Mouse (Mus musculus): ENCODE measurements at regions not wholly inside any gene's neighbourhood (a gene's known extent, or its start where the extent isn't known, plus 50 kb on each side); places are given as distances from the start of the nearest gene placed in this dataset.

- DNase-seq (ENCODE audit: low read depth in 1 of 2, low spot score in 2 of 2), result no peak
- WGBS, result 92% methylated on average over 13 of the region's 13 CpGs
- H3K36me3 ChIP-seq (ENCODE audit: control insufficient read depth, insufficient read depth, low read length), result no peaks in the 10 kb centered on the region
- no peaks in the 10 kb centered on the region for H3K27me3 ChIP-seq (ENCODE audit: control insufficient read depth, insufficient read depth, low read length)
- no peaks in the 10 kb centered on the region for H3K4me1 ChIP-seq (ENCODE audit: control insufficient read depth, insufficient read depth, insufficient read length)
- TF ChIP-seq CTCF (IDR thresholded peaks at IDR 0.05; ENCODE audit: extremely low read depth, insufficient read depth, insufficient read length, insufficient replicate concordance) (no peak), POLR2A (IDR thresholded peaks at IDR 0.05; ENCODE audit: low read depth, low read length) (no peak)
- no peak overlapping the region for H3K4me3 ChIP-seq (ENCODE audit: extremely low read depth, insufficient read depth, insufficient read length)
- no peak overlapping the region for H3K27ac ChIP-seq (ENCODE audit: insufficient read depth, low read length)
These were observed 294.7 kb downstream of the Irs2 start for GRCm38 (mm10) chr8:10713515-10714042.

GRCm38 (mm10) chr8:10712118-10712689 is 296.1 kb downstream of the Irs2 start:
- TF ChIP-seq CTCF (IDR thresholded peaks at IDR 0.05; ENCODE audit: extremely low read depth, insufficient read depth, insufficient read length, insufficient replicate concordance) (no peak), POLR2A (IDR thresholded peaks at IDR 0.05; ENCODE audit: low read depth, low read length) (no peak)
- no peak overlapping the region for H3K27ac ChIP-seq (ENCODE audit: insufficient read depth, low read length)
- 85% methylated on average over 7 of the region's 7 CpGs for WGBS
- no peaks in the 10 kb centered on the region for H3K27me3 ChIP-seq (ENCODE audit: control insufficient read depth, insufficient read depth, low read length)
- no peaks in the 10 kb centered on the region for H3K36me3 ChIP-seq (ENCODE audit: control insufficient read depth, insufficient read depth, low read length)
- no peak overlapping the region for H3K4me3 ChIP-seq (ENCODE audit: extremely low read depth, insufficient read depth, insufficient read length)
- H3K4me1 ChIP-seq (ENCODE audit: control insufficient read depth, insufficient read depth, insufficient read length), result no peaks in the 10 kb centered on the region
- no peak for DNase-seq (ENCODE audit: low read depth in 1 of 2, low spot score in 2 of 2)

- Histone ChIP-seq H3K27ac (ENCODE audit: insufficient read depth, low read length) (no peak overlapping the region), H3K36me3 (ENCODE audit: control insufficient read depth, insufficient read depth, low read length) (no peaks in the 10 kb centered on the region), H3K4me3 (ENCODE audit: extremely low read depth, insufficient read depth, insufficient read length) (no peak overlapping the region), H3K4me1 (ENCODE audit: control insufficient read depth, insufficient read depth, insufficient read length) (no peaks in the 10 kb centered on the region), H3K27me3 (ENCODE audit: control insufficient read depth, insufficient read depth, low read length) (no peaks in the 10 kb centered on the region)
- TF ChIP-seq CTCF (IDR thresholded peaks at IDR 0.05; ENCODE audit: extremely low read depth, insufficient read depth, insufficient read length, insufficient replicate concordance) (no peak), POLR2A (IDR thresholded peaks at IDR 0.05; ENCODE audit: low read depth, low read length) (no peak)
- no peak for DNase-seq (ENCODE audit: low read depth in 1 of 2, low spot score in 2 of 2)
- WGBS, result 44% methylated on average over 7 of the region's 7 CpGs
These were observed 296.8 kb downstream of the Irs2 start for GRCm38 (mm10) chr8:10711474-10711873.

GRCm38 (mm10) chr8:10708509-10708908 is 299.7 kb downstream of the Irs2 start:
- no peak overlapping the region for H3K27ac ChIP-seq (ENCODE audit: insufficient read depth, low read length)
- H3K4me3 ChIP-seq (ENCODE audit: extremely low read depth, insufficient read depth, insufficient read length), result no peak overlapping the region
- H3K27me3 ChIP-seq (ENCODE audit: control insufficient read depth, insufficient read depth, low read length), result no peaks in the 10 kb centered on the region
- H3K36me3 ChIP-seq (ENCODE audit: control insufficient read depth, insufficient read depth, low read length), result no peaks in the 10 kb centered on the region
- 61% methylated on average over 6 of the region's 6 CpGs for WGBS
- TF ChIP-seq POLR2A (IDR thresholded peaks at IDR 0.05; ENCODE audit: low read depth, low read length), result no peak
- no peak for TF ChIP-seq CTCF (IDR thresholded peaks at IDR 0.05; ENCODE audit: extremely low read depth, insufficient read depth, insufficient read length, insufficient replicate concordance)
- H3K4me1 ChIP-seq (ENCODE audit: control insufficient read depth, insufficient read depth, insufficient read length), result no peaks in the 10 kb centered on the region
- no peak for DNase-seq (ENCODE audit: low read depth in 1 of 2, low spot score in 2 of 2)

GRCm38 (mm10) chr8:10707122-10707521 is 301.1 kb downstream of the Irs2 start:
- Histone ChIP-seq H3K4me1 (ENCODE audit: control insufficient read depth, insufficient read depth, insufficient read length) (no peaks in the 10 kb centered on the region), H3K36me3 (ENCODE audit: control insufficient read depth, insufficient read depth, low read length) (no peaks in the 10 kb centered on the region), H3K4me3 (ENCODE audit: extremely low read depth, insufficient read depth, insufficient read length) (no peak overlapping the region), H3K27me3 (ENCODE audit: control insufficient read depth, insufficient read depth, low read length) (no peaks in the 10 kb centered on the region), H3K27ac (ENCODE audit: insufficient read depth, low read length) (no peak overlapping the region)
- TF ChIP-seq POLR2A (IDR thresholded peaks at IDR 0.05; ENCODE audit: low read depth, low read length) (no peak), CTCF (IDR thresholded peaks at IDR 0.05; ENCODE audit: extremely low read depth, insufficient read depth, insufficient read length, insufficient replicate concordance) (no peak)
- no peak for DNase-seq (ENCODE audit: low read depth in 1 of 2, low spot score in 2 of 2)

- 67% methylated on average over 7 of the region's 7 CpGs for WGBS
- Histone ChIP-seq H3K36me3 (ENCODE audit: control insufficient read depth, insufficient read depth, low read length) (no peaks in the 10 kb centered on the region), H3K4me1 (ENCODE audit: control insufficient read depth, insufficient read depth, insufficient read length) (no peaks in the 10 kb centered on the region), H3K27ac (ENCODE audit: insufficient read depth, low read length) (no peak overlapping the region), H3K27me3 (ENCODE audit: control insufficient read depth, insufficient read depth, low read length) (no peaks in the 10 kb centered on the region), H3K4me3 (ENCODE audit: extremely low read depth, insufficient read depth, insufficient read length) (no peak overlapping the region)
- TF ChIP-seq POLR2A (IDR thresholded peaks at IDR 0.05; ENCODE audit: low read depth, low read length), result no peak
- no peak for TF ChIP-seq CTCF (IDR thresholded peaks at IDR 0.05; ENCODE audit: extremely low read depth, insufficient read depth, insufficient read length, insufficient replicate concordance)
- no peak for DNase-seq (ENCODE audit: low read depth in 1 of 2, low spot score in 2 of 2)
These were observed 302.3 kb downstream of the Irs2 start for GRCm38 (mm10) chr8:10705909-10706308.

GRCm38 (mm10) chr8:10702755-10703154 is 305.5 kb downstream of the Irs2 start:
- Histone ChIP-seq H3K36me3 (ENCODE audit: control insufficient read depth, insufficient read depth, low read length) (no peaks in the 10 kb centered on the region), H3K4me1 (ENCODE audit: control insufficient read depth, insufficient read depth, insufficient read length) (no peaks in the 10 kb centered on the region), H3K27ac (ENCODE audit: insufficient read depth, low read length) (no peak overlapping the region), H3K4me3 (ENCODE audit: extremely low read depth, insufficient read depth, insufficient read length) (no peak overlapping the region), H3K27me3 (ENCODE audit: control insufficient read depth, insufficient read depth, low read length) (no peaks in the 10 kb centered on the region)
- no peak for DNase-seq (ENCODE audit: low read depth in 1 of 2, low spot score in 2 of 2)
- TF ChIP-seq CTCF (IDR thresholded peaks at IDR 0.05; ENCODE audit: extremely low read depth, insufficient read depth, insufficient read length, insufficient replicate concordance), result no peak
- no peak for TF ChIP-seq POLR2A (IDR thresholded peaks at IDR 0.05; ENCODE audit: low read depth, low read length)
- 93% methylated on average over 7 of the region's 7 CpGs for WGBS
